Mouse (Mus musculus) MEL (cell line): Measurements from ENCODE around the gene Zfp281.

Experiments
- CHD2 ChIP-seq: IDR thresholded peaks from 2 replicates; pipeline ENCODE4 v1.6.1; 2011; ENCODE audit warnings: low read length, improper control_type of control experiment
- CTCF ChIP-seq, 3 experiments: IDR thresholded peaks in 2 of 3; conservative IDR thresholded peaks in 1 of 3; 2 replicates each; pipeline ENCODE4 v1.5.1; 2011 to 2012; ENCODE audit warnings: low read length in 3 of 3, low read depth in 2 of 3, mild to moderate bottlenecking in 2 of 3, improper control_type of control experiment in 1 of 3, inconsistent platforms in 1 of 3, mixed read lengths in 1 of 3, moderate library complexity in 1 of 3; ENCODE audit not compliant: control insufficient read depth in 1 of 3, insufficient read depth in 1 of 3, poor library complexity in 1 of 3, severe bottlenecking in 1 of 3
- E2F4 ChIP-seq: IDR thresholded peaks from 2 replicates; pipeline ENCODE4 v1.6.1; 2011; ENCODE audit warnings: low read depth, low read length, improper control_type of control experiment, borderline replicate concordance
- ELF1 ChIP-seq: IDR thresholded peaks from 2 replicates; pipeline ENCODE4 v1.6.1; 2014; ENCODE audit warnings: low read depth, mild to moderate bottlenecking, inconsistent platforms, low read length, improper control_type of control experiment, moderate library complexity
- ETS1 ChIP-seq: IDR thresholded peaks from 2 replicates; pipeline ENCODE4 v1.6.1; 2012; ENCODE audit warnings: low read depth, mild to moderate bottlenecking, inconsistent platforms, low read length, improper control_type of control experiment, moderate library complexity
- MXI1 ChIP-seq: IDR thresholded peaks from 2 replicates; pipeline ENCODE4 v1.6.1; 2011; ENCODE audit warnings: mild to moderate bottlenecking, low read depth, low read length, improper control_type of control experiment
- POLR2A ChIP-seq, 2 experiments: IDR thresholded peaks; 2 replicates each; pipeline ENCODE4 v1.6.1; 2011 to 2012; ENCODE audit warnings: low read length in 2 of 2, mild to moderate bottlenecking in 2 of 2, control low read depth in 1 of 2, improper control_type of control experiment in 1 of 2, low read depth in 1 of 2, moderate library complexity in 1 of 2; ENCODE audit not compliant: control insufficient read depth in 1 of 2, insufficient read depth in 1 of 2, poor library complexity in 1 of 2
- USF2 ChIP-seq, 2 experiments: IDR thresholded peaks; 2 replicates each; pipeline ENCODE4 v1.6.1; 2011 to 2012; ENCODE audit warnings: improper control_type of control experiment in 2 of 2, low read length in 2 of 2, borderline replicate concordance in 1 of 2, inconsistent platforms in 1 of 2, low read depth in 1 of 2, mild to moderate bottlenecking in 1 of 2; ENCODE audit not compliant: insufficient read depth in 1 of 2
- ZKSCAN1 ChIP-seq: IDR thresholded peaks from 2 replicates; pipeline ENCODE4 v1.6.1; 2012; ENCODE audit warnings: low read depth, mild to moderate bottlenecking, inconsistent platforms, low read length, improper control_type of control experiment, moderate library complexity

- TF ChIP-seq USF2 (IDR thresholded peaks at IDR 0.05; ENCODE audit: borderline replicate concordance in 1 of 2, insufficient read depth in 1 of 2, low read depth in 1 of 2, low read length in 2 of 2) (no peak), CTCF (IDR thresholded peaks at IDR 0.05 in 2 of 3, conservative IDR thresholded peaks at IDR 0.05 in 1 of 3; ENCODE audit: control insufficient read depth in 1 of 3, insufficient read depth in 1 of 3, low read depth in 2 of 3, low read length in 3 of 3, poor library complexity in 1 of 3, severe bottlenecking in 1 of 3) (no peak), POLR2A (IDR thresholded peaks at IDR 0.05; ENCODE audit: control insufficient read depth in 1 of 2, insufficient read depth in 1 of 2, low read depth in 1 of 2, low read length in 2 of 2, poor library complexity in 1 of 2) (no peak), ETS1 (no peak), ELF1 (no peak), ZKSCAN1 (no peak), MXI1 (no peak), CHD2 (no peak), E2F4 (no peak)
Measured at GRCm38 (mm10) chr1:136638211-136638610, 13.5 kb downstream of the Zfp281 start.
